Mouse (Mus musculus) layer of hippocampus, postnatal 10 days (tissue): ENCODE data around the gene 4931429L15Rik. TPM values are rescaled to one million over a fixed set of nuclear protein-coding genes. Genes with fewer than 3 reads are reported as not detected.

Experiments used
- DNase-seq, 2 experiments: peaks; one replicate each; pipeline ENCODE4 v3.0.0; 2021; ENCODE audit warnings: low spot score in 2 of 2
- total RNA-seq, 2 experiments: library from RNA; stranded (reverse); gene quantifications; 2 replicates each; pipeline ENCODE4 v1.2.3; 2021

The 4931429L15Rik gene
- total RNA-seq, 2 experiments from 2014 or later, result not detected

- peak; percentile 63 to 75 for DNase-seq
These were observed 8.9 kb upstream of the 4931429L15Rik start for GRCm38 (mm10) chr9:46328572-46329249.

DNA sequence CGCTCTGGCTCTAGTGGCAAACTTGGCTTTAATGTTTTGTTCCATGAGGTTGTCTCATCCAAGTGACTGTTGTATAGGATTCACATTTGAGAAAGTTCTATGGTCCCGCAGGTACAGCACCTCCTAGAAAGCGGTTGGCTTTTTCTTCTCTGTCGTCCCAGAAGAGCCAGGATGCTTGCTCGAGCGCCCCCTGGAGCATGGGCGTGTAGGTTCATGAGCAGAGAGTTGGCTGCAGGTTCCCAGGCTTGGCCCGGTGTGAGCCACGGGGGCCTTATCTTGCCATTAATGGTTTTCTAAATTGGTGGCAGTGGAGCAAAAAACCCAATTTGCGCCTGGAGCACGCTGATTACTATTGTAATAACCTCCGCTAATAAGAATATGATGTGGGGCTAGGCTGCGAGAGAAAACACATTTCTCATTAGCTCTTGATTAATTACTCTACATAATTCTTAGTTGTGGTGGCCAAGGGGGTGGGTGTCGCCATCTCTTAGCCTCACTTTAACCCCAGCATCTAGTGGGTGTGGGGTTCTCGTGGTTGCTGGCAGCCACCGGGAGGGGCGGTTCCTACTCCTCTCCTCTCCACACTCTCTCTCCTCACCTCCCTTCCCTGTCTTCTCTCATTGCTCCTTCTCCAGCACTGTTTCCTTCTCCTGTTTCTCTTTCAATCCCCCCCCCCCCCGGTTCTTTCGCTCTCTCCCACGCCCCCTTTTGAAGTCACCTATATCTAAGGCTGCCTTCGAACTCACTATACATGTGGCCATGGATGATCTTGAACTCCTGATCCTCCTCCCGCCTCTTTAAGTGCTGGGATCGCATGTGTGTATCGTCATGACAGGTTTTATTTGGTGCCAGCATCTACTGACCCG, 8.2 kb upstream of the 4931429L15Rik start:
- peak; percentile 60 to 67 for DNase-seq

GRCm38 (mm10) chr9:46326694-46327405, 7.1 kb upstream of the 4931429L15Rik start:
- DNase-seq, result no peak

DNA sequence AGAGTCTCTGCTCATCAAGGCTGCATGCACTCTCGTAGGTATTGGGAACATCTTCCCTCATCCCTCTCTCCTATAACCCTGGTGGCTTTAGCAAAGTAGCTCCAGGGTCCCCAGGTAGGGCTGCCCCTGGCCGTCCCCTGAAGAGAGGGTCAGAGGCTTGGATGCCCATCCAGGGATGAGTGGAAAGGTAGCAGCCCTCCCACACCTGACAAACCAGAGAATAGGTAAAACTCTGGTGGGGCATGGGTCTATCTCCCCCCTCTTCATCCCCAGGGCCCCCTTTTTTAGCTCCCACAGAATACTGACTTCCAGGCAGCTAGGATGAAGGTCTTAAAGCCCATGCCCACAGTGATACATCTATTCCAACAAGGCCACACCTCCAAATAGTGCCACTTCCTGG, 675 bp upstream of the 4931429L15Rik start:
- DNase-seq, result no peak

GRCm38 (mm10) chr9:46317957-46318356, 1.8 kb downstream of the 4931429L15Rik start:
- DNase-seq, result no peak

DNA sequence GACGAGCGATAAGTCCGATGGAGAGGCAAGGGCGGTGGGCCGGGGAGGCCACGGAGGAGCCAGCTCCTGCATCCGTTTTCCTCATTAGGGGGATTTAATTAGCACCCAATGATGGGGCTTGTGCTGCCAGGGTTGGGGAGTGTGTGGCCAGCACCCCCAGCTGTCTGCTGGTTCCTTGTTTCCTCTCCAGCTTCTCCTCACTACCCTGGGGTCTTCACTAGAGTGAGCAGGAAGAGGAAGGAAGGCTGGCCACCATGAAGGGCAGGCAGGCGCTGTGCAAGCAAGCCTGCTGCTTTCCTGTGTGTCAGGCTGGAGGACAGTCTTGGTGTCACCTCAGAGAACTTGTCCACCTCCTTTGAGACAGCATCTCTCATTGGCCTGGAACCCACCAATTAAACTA, 2.9 kb downstream of the 4931429L15Rik start:
- peak; percentile 48 to 54 for DNase-seq

DNA sequence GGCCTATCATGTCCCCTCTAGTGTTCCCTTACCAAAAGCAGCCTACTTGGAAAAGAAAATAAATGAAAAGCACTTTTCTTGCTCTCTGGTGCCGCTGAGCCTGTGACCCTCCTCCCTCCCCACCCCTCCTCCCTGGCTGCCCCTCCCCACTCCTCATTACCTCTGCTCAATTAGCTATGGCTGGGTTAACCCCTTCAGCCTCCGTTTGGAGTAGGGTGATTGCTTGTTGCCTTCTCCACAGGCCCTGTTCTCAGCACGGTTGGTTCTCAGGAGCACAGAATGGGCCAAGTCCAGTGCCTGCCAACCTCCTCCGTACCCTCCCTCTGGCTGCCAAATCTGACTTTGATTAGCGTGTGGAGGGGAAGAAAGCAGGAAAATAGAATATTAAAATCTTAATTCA, 3.4 kb downstream of the 4931429L15Rik start:
- peak; percentile 43 to 56 for DNase-seq

DNA sequence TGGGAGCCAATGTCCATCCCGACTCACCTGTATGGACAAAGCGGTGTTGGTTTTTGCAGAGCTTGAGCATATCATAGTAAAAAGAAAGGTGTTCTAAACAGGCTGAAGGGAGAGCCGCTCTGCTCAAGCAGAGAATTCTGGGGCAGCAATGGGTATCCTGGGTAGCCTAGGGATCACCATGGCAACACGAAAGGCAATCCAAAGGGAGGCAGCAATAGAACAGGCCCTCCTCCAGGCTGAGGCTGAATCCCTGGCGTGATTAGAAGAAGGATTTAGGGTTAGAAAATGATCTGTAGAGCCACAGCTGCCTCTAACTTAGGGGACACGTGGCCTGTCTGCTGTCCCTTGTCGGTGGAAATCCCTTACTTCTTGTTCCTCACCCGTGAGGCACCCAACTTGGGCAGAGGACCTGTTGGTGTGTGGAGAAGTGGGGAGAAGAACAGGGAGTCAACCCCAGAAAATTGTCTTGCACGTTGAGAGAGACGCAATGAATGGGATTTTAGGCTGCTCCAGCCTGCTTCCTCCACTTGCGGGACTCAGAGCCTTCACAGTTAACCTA, 3.9 kb downstream of the 4931429L15Rik start:
- peak; percentile 40 to 54 for DNase-seq

DNA sequence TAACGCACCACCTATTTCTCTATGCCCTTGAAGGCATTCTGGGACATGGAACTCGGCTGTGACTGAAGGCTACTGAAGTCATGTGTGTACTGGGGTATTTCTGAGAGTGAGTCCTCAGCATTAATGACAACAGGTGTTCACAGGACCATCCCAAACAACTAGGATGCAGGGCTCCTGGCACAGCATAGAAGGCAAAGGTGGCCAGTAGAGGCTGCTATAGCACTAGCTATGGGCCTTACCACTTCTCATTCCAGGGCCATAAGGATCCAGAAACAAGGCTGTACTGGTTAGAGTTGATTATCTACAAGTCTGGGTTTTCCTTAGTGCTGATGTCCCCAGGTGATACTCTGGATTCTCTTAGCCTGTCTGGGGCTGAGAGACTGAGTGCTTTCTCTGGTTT, 4.9 kb downstream of the 4931429L15Rik start:
- no peak for DNase-seq

GRCm38 (mm10) chr9:46314507-46314906, 5.3 kb downstream of the 4931429L15Rik start:
- peak; percentile 75 to 77 for DNase-seq

GRCm38 (mm10) chr9:46309121-46309520, 10.7 kb downstream of the 4931429L15Rik start:
- no peak for DNase-seq

- peak; percentile 68 to 78 for DNase-seq
These were observed 17.6 kb downstream of the 4931429L15Rik start for GRCm38 (mm10) chr9:46302142-46302541.

DNA sequence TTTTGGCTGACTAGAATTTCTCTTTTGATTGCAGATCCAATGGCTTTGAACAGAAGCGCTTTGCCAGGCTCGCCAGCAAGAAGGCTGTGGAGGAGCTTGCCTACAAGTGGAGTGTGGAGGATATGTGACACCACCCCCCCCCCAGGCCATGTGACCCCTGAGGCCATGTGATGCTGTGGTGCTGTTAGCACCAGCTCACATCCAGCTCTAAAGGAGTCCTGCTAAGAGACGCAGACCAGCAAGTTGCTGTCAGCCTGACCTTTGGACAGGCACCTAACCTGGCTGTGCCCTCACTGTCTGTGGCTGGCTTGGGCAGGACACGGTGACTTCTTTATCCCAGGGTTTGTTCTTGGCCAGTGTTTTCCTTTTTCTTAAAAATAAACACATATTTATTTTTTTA, 21.4 kb downstream of the 4931429L15Rik start:
- DNase-seq, result no peak

- peak; percentile 96 to 97 for DNase-seq
These were observed 37.0 kb downstream of the 4931429L15Rik start, which contains the start of gene Bud13 for GRCm38 (mm10) chr9:46282631-46283436. TSS of gene Bud13 (plus strand) at chr9:46283008.

DNA sequence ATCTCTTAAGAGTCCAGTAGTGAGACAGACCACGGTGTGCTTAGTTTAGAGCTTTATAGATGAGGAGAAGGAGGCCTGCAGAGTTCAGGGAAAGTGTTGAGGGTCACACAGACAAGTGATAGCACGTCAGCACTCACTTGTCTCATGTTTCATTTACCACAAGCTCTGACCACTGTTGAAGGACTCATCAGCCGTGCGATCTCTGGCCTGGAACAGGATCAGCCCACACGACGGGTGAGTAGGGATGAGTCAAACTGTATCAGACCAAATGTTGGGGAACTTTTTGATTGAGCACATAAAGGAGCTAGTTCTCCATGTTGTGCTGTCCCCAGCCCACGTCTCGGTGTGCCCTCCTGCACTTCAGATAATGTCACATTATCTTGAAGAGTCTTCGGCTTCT, 45.3 kb downstream of the 4931429L15Rik start:
- DNase-seq, result no peak

GRCm38 (mm10) chr9:46272677-46273454, 46.9 kb downstream of the 4931429L15Rik start, which contains the start of gene Zpr1:
TSS of gene Zpr1 (plus strand) at chr9:46273064.
- peak; percentile 85 to 89 for DNase-seq

DNA sequence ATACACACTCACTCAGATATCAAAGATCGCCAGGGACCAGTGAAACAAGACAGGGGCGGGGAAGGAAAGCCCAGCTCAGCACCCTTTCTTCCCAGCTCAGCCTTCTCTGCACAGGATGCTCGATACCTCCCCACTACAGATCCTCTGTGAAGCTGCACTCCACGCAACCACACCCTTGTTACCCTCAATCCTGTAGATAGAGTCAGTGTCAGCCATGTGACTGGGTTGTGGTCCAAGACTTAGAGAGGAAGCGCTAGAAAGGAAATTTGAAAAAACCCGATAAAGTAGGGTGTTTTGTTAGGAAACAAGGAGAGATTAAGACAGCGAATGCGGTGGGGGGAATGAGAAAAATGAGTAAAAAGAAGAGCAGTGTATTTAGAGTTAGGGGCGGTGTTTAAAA, 47.7 kb downstream of the 4931429L15Rik start:
- DNase-seq, result no peak

DNA sequence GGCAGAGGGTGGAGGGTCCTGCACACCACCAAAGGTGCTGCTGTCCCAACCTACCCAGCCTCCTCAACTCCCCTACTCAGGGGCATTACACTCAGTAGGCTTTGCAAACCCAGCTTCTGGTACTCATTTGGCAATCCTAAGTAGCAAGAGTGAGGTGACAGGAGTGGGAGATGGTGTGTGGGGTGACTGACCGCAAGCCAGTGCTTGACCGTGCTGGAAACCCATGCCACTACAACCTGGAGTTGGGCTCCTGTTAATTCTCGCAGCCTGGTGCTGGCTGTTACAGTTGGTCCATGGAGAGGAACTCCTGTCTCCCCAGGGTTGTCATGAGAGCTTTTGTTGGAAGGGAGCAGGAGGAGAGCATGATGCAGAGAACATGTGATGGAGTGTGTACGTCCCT, 49.0 kb downstream of the 4931429L15Rik start:
- DNase-seq, result no peak

DNA sequence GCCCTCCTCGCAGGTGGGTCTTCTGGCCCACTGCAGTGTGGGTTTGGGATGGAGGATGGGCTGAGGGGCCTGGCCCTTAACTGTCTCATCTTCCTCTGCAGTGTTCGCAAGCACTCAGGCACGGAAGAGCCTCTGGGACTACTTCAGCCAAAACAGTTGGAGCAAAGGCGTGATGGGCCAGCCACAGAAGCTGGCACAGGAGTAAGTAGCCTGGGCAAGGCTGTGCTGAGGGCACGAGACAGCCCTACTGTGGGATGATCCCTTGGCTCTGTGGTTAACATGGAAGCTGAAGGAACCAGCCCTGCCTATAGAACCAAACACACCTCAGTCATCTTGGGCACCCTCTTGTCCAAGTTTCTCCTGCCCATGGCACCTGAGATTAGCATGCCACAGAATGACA, 50.7 kb downstream of the 4931429L15Rik start:
- no peak for DNase-seq
